15 mouse cellular contexts compared by ENCODE assay signal in the genomic region with DNA sequence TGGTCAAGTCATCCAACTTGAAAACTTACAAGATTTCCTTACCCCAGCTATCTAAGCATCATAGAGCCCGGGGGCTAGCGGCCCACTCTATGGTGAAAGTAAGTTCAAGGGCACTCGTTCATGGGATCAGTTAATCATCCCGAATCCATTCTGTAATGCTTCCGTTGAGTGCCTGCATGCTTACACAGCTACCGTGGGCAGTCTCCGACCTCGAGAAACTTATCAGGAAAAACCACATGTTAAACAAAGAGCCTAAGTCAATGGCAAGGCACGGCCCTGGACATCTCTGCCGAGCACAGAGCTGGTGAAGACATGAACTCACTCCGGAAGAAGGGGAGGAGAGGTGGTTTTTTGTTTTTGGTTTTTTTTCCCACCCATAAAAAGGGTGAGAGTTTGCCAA. TPM values are rescaled to one million over a fixed set of nuclear protein-coding genes. Genes with fewer than 3 reads are reported as not detected.
DNase-seq lines count a peak whose midpoint lies in the region; ATAC-seq and TF ChIP-seq lines count a peak whose summit lies in the region.
"Had no signal": no experiment of that assay in that cellular context is flagged by ENCODE, and none has a peak within 500 bp of the region (broad histone marks: within the 10 kb centered on the region; RNA-seq: fewer than 3 reads in every experiment).

No protein-coding gene starts in this region.

- H3K27ac ChIP-seq in lung, embryonic 16.5 days (ENCODE audit: low read length): no peak overlapping the region
- H3K27ac ChIP-seq in bone marrow, adult 2 months (ENCODE audit: control insufficient read depth, insufficient read depth, low read depth, low read length, poor library complexity): peak overlapping the region; percentile 42; the same call in 1 of the 2 replicates
- peak overlapping the region; percentile 51; the same call in 1 of the 2 replicates for H3K27ac ChIP-seq in limb, embryonic 10.5 days
- no peak overlapping the region for H3K27ac ChIP-seq in kidney, embryonic 14.5 days (ENCODE audit: low read depth, low read length)
- H3K27ac ChIP-seq in midbrain, embryonic 11.5 days (ENCODE audit: low read depth, low read length): no peak overlapping the region
- H3K27ac ChIP-seq: embryonic facial prominence, embryonic 13.5 days; heart, adult 2 months; hindbrain, embryonic 12.5 days; left cerebral cortex, adult 2 months had no signal

- 22% methylated on average over 11 of the region's 11 CpGs for WGBS in lung, embryonic 16.5 days
- WGBS in bone marrow, adult 2 months: 13% methylated on average over 11 of the region's 11 CpGs
- 88% methylated on average over 11 of the region's 11 CpGs for WGBS in limb, embryonic 10.5 days
- 63% methylated on average over 11 of the region's 11 CpGs for WGBS in kidney, embryonic 14.5 days
- WGBS in midbrain, embryonic 11.5 days: 86% methylated on average over 11 of the region's 11 CpGs

- no peak for TF ChIP-seq CTCF in bone marrow, adult 2 months (IDR thresholded peaks at IDR 0.05; ENCODE audit: control insufficient read depth, insufficient read depth, low read length)

- H3K4me3 ChIP-seq in lung, embryonic 16.5 days (ENCODE audit: low read length): no peak overlapping the region
- no peak overlapping the region for H3K4me3 ChIP-seq in bone marrow, adult 2 months (replicated peaks; ENCODE audit: control insufficient read depth, low read depth, low read length)
- no peak overlapping the region for H3K4me3 ChIP-seq in limb, embryonic 10.5 days
- H3K4me3 ChIP-seq in kidney, embryonic 14.5 days (ENCODE audit: low read length): no peak overlapping the region
- no peak overlapping the region for H3K4me3 ChIP-seq in midbrain, embryonic 11.5 days (ENCODE audit: low read depth, low read length)
- H3K4me3 ChIP-seq: embryonic facial prominence, embryonic 13.5 days; heart, adult 2 months; hindbrain, embryonic 12.5 days; left cerebral cortex, adult 2 months; myocyte had no signal

- H3K9me3 ChIP-seq in lung, embryonic 16.5 days (ENCODE audit: control insufficient read depth, low read length): no peaks in the 10 kb centered on the region
- H3K9me3 ChIP-seq in limb, embryonic 10.5 days (replicated peaks): no peaks in the 10 kb centered on the region
- H3K9me3 ChIP-seq in kidney, embryonic 14.5 days (ENCODE audit: control insufficient read depth, low read length): no peaks in the 10 kb centered on the region
- no peaks in the 10 kb centered on the region for H3K9me3 ChIP-seq in midbrain, embryonic 11.5 days (ENCODE audit: control insufficient read depth, low read length)
- H3K9me3 ChIP-seq: embryonic facial prominence, embryonic 13.5 days; hindbrain, embryonic 12.5 days had no signal

- no peaks in the 10 kb centered on the region for H3K36me3 ChIP-seq in lung, embryonic 16.5 days (ENCODE audit: control insufficient read depth, insufficient read depth, low read length)
- no peaks in the 10 kb centered on the region for H3K36me3 ChIP-seq in limb, embryonic 10.5 days
- H3K36me3 ChIP-seq in kidney, embryonic 14.5 days (ENCODE audit: control insufficient read depth, insufficient read depth, low read length): no peaks in the 10 kb centered on the region
- no peaks in the 10 kb centered on the region for H3K36me3 ChIP-seq in midbrain, embryonic 11.5 days (ENCODE audit: control insufficient read depth, insufficient read depth, low read length)
- H3K36me3 ChIP-seq: embryonic facial prominence, embryonic 13.5 days; hindbrain, embryonic 12.5 days had no signal

- no peak for DNase-seq in lung, postnatal 10 days
- no peak for DNase-seq in limb, embryonic 10.5 days (ENCODE audit: low spot score)
- DNase-seq in naive thymus-derived CD4-positive, alpha-beta T cell, adult 2 months (ENCODE audit: low read depth): peak; percentile 43
- no peak for DNase-seq in thymus, postnatal 10 days (ENCODE audit: low spot score in 2 of 2)
- DNase-seq in midbrain, embryonic 11.5 days (ENCODE audit: low spot score, missing footprints): no peak
- DNase-seq: heart, adult 2 months; kidney, postnatal 25 days; lung, postnatal 14 days had no signal

- peak; percentile 30; the same call in 1 of the 2 replicates for ATAC-seq in lung, embryonic 16.5 days (ENCODE audit: low read depth)
- no peak for ATAC-seq in kidney, embryonic 14.5 days (ENCODE audit: low FRiP score, low TSS enrichment)
- no peak for ATAC-seq in midbrain, embryonic 11.5 days (ENCODE audit: low FRiP score)

- no peak overlapping the region for H3K4me2 ChIP-seq in lung, embryonic 16.5 days (ENCODE audit: low read depth, low read length)
- no peak overlapping the region for H3K4me2 ChIP-seq in kidney, embryonic 14.5 days (replicated peaks; ENCODE audit: low read depth, low read length)
- H3K4me2 ChIP-seq in midbrain, embryonic 11.5 days: no peak overlapping the region
- H3K4me2 ChIP-seq: embryonic facial prominence, embryonic 13.5 days; hindbrain, embryonic 12.5 days had no signal

- H3K27me3 ChIP-seq in lung, embryonic 16.5 days (ENCODE audit: control insufficient read depth, insufficient read depth, low read depth, low read length): no peaks in the 10 kb centered on the region
- no peaks in the 10 kb centered on the region for H3K27me3 ChIP-seq in limb, embryonic 10.5 days (ENCODE audit: low read depth, poor library complexity, severe bottlenecking)
- no peaks in the 10 kb centered on the region for H3K27me3 ChIP-seq in kidney, embryonic 14.5 days (ENCODE audit: control insufficient read depth, insufficient read depth, low read length)
- H3K27me3 ChIP-seq in midbrain, embryonic 11.5 days (ENCODE audit: control insufficient read depth, insufficient read depth, low read length): no peaks in the 10 kb centered on the region
- H3K27me3 ChIP-seq: embryonic facial prominence, embryonic 13.5 days; hindbrain, embryonic 12.5 days had no signal

- H3K9ac ChIP-seq in lung, embryonic 16.5 days (ENCODE audit: low read length): no peak overlapping the region
- H3K9ac ChIP-seq in kidney, embryonic 14.5 days (ENCODE audit: low read depth, low read length): no peak overlapping the region
- no peak overlapping the region for H3K9ac ChIP-seq in midbrain, embryonic 11.5 days (ENCODE audit: low read length)
- H3K9ac ChIP-seq: embryonic facial prominence, embryonic 13.5 days; hindbrain, embryonic 12.5 days had no signal

- TF ChIP-seq POLR2A in bone marrow, adult 2 months (IDR thresholded peaks at IDR 0.05; ENCODE audit: borderline replicate concordance, control insufficient read depth, low read depth, low read length): no peak

- peaks cover 16% of the 10 kb centered on the region for H3K4me1 ChIP-seq in lung, embryonic 16.5 days (replicated peaks; ENCODE audit: control insufficient read depth, insufficient read depth, low read length)
- no peaks in the 10 kb centered on the region; the same call in 1 of the 2 replicates for H3K4me1 ChIP-seq in bone marrow, adult 2 months (ENCODE audit: control insufficient read depth, insufficient read depth, low read length)
- H3K4me1 ChIP-seq in limb, embryonic 10.5 days: peaks cover 32% of the 10 kb centered on the region
- H3K4me1 ChIP-seq in kidney, embryonic 14.5 days (ENCODE audit: control insufficient read depth, insufficient read depth, low read length): peaks cover 12% of the 10 kb centered on the region; the same call in 1 of the 2 replicates
- H3K4me1 ChIP-seq in midbrain, embryonic 11.5 days (ENCODE audit: control insufficient read depth, insufficient read depth, low read length): peaks cover 16% of the 10 kb centered on the region

RNA-seq across cellular contexts. Expression of a gene that starts 9.5 kb away (rescaled TPM):
- polyA plus RNA-seq in lung, embryonic 16.5 days (2015; fragmentation: Nextera tagmentation; extraction: Ambion mirVana): 40.5 and 40.6 TPM in 2 replicates
- polyA plus RNA-seq in bone marrow, adult 2 months (2011; ENCODE audit: insufficient read depth, insufficient read length, low replicate concordance, missing spikeins): 3.6 and 6.3 TPM in 2 replicates
- polyA plus RNA-seq in limb, embryonic 10.5 days (2016; fragmentation: Nextera tagmentation; extraction: Ambion mirVana): 59.9 and 84.9 TPM in 2 replicates
- 15.1 and 16.9 TPM in 2 replicates for polyA plus RNA-seq in kidney, embryonic 14.5 days (2014; fragmentation: Nextera tagmentation; extraction: Ambion mirVana)
- 19.8 and 20.8 TPM in 2 replicates for polyA plus RNA-seq in midbrain, embryonic 11.5 days (2014; fragmentation: Nextera tagmentation; extraction: Ambion mirVana)

Comparison
In these comparisons a context has a peak if more than half of its experiments do, and no peak if none do; other contexts are left out.
1. H3K27ac ChIP-seq: peak in bone marrow, adult 2 months (single experiment) and limb, embryonic 10.5 days (single experiment); none in lung, embryonic 16.5 days (single experiment), kidney, embryonic 14.5 days (single experiment) and midbrain, embryonic 11.5 days (single experiment).